Mouse (Mus musculus) spleen, adult 12 weeks (tissue): ENCODE data around the gene Slc6a9.

ENCODE experiments used
- DNase-seq: peaks from one replicate; pipeline ENCODE4 v3.0.0; 2022; ENCODE audit warnings: low spot score

The Slc6a9 gene

DNA sequence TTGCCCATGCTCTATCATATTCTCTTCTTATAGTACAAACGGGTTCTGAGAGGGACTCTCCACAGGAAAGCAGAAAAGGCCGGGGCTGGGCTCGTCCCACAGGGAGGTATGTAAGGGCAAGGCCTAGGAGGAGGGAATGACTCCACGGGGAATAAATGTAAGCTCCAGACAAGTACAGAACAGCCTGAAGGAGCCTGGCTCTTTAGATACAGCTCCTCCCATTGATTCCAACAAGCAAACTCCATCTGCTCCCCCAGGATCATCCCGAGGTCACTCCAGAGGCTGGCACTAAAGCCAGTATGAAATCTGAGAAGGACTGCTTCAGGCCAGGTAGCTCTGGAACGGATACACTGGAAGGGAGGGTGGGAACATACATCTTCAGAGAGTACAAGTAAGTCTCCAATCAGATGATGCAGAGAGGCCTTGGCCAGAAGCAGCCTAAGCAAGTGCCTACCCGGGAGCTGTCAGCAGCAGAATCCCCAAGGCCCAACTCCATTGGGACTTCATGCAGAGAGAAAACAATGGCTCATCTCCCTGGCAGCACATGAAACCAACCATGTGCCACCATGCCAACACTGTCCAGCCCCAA, 78.5 kb downstream of the Slc6a9 start:
- no peak for DNase-seq

DNA sequence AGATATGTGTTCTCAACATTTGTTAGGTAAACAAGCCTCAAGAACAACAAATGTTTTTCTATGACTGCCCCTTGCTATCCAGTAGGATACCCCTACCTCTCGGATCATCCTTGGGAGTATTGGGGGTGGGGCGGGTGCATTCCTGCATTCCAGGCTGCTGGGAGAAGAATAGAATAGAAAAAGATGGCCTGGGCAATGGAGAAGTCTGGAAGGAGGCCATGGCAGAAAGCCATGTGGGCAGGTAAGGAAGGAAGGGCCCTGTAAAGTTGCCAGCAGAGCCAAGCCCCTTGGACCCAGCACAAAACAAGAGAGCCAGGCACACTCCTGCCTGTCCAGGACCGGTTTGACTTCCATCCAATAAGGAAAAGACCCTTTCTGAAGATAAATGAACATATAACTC, 79.1 kb downstream of the Slc6a9 start:
- DNase-seq, result no peak

DNA sequence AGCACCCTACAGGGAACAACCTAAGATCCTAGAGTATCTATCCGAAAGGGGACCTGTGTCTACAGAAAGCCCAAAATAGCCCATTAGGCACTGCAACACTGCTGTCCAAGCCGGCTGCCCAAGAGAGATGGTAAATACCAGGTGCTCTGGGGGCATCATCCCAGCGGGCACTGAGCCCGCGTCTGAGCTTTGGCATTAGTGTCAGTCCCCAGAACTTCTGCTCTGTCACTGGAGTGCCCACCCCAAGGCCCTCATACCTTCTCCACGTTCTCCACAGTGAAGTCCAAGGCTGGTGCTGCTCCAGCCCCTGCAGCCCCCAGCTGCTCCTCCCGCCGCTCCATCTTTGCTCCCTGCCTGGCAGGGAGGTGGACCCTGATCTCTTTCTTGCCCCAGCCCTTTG, 79.7 kb downstream of the Slc6a9 start:
- no peak for DNase-seq

DNA sequence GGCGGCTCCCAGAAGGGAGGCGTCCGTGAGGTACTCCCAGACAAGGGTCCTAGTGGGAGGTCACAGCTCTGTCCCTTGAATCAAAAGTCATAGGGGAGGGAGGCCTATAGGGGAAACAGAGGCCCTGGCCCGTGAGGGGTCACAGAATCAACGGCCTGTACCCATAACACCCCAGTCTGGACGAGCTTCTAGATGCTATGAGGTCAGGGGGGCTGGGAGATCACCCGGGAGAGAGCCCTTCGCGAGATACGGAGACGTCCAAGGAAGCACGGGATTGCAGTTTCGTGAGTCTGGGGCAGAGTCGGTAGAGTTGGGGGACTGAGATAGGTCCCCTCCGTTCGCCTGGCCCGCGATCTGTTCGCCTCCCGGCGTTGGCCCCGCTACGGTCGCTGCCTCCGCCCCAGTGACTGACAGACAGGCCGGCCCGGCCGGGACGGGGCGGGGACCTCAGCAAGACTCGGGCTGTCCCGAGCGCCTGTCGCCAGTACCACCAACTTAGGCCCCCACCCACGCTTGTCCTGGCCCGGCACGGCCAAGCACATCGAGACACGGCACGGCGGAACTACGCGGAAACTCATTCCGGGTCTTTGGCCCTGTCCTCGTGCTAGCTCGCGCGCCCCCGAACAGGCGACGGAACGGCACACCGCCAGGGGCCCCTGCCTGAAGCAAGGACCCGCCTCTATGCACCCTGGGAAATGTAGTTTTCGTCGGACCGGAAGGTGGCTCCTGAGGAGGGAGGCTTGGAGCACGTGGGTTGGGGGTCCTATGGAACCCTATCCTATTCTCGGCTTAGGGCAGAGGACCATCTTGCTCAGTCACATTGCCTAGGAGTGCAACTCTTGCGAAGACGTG, 80.5 kb downstream of the Slc6a9 start, which contains the start of gene Ipo13:
TSS of gene Ipo13 (minus strand) at position 409 of the 852 bp plus-strand sequence.
- peak; percentile 97 for DNase-seq

DNA sequence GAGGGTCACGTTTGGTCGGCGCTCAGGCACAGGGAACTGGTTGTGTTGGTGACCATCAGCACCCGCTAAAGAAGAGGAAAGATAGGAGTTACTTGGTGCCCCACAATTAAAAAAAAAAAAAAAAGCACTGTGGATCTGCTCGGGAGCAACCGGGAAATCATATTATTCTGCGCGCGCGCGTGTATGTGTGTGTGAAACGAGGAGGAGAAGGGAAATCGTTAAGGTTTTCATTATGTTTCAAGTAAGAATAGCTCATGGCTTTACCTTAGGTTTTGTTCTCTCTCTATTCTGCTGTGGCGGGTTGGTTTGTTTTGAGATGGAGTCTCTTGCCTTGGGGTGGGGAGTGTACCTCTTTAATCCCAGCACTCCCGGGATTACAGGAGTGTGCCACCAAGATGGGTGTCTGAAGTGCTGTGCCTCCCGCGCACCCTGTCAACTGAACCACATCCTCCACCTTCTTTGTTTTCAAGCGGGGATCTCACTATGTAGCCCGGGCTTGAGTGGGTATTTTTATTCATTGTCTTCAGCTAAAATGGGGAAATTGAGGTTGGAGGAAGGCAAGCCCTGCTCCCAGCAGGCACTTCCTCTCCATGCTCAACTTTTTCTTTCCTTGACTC, 81.3 kb downstream of the Slc6a9 start:
- no peak for DNase-seq

DNA sequence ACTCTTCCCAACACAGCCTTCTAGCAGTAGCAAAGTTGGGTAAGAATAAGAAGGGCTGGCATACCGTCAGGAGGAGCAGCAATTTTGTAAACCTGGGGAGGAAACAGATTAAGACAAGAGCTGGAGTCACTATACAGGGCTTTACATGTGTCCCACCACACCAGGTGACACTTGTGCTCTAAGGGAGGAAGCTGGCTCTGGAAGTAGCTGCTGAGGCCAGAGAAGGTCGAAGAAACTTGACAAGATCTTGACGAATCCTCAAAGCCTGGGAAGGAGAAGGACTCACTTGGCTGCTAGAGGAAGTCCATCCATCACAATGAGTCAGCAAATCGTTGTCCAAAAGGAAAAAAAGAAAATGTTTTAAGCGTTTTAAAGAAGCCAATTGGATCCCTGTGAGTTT, 82.1 kb downstream of the Slc6a9 start:
- no peak for DNase-seq

DNA sequence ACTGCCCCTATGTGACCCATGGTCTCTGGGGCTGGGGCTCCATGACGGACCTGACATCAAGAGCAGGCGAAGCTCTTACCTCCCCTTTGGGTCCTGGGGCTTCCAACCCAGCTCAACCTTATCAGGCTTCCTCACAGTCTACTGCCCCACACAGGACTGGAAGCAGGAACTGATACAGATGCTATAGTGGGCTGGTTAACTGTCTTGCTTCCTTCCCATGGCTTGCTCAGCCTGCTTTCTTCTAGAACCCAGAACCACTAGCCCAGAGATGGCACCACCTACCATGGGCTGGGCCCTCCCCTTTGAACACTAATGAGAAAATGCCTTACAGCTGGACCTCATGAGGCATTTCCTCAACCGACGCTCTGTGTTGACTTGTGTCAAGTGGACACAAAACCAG, 83.1 kb downstream of the Slc6a9 start:
- DNase-seq, result no peak

DNA sequence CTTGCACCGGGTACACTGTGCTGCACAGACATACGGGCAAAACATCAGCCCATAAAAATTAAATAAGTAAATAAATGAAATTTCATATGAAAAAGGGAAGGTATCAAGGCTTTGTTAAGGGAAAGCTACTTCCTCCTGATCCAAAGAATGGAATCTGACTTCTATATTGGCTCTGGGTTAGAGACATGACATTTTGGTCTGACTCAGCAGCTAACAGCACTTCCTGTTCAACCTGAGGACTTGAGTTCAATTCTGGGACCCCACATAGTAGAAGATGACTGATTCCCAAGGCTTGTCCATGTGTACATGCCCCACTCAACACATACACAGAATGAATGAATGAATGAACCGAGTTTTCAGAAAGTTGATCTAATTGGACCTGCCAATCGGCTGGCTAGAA, 83.5 kb downstream of the Slc6a9 start:
- DNase-seq, result no peak

DNA sequence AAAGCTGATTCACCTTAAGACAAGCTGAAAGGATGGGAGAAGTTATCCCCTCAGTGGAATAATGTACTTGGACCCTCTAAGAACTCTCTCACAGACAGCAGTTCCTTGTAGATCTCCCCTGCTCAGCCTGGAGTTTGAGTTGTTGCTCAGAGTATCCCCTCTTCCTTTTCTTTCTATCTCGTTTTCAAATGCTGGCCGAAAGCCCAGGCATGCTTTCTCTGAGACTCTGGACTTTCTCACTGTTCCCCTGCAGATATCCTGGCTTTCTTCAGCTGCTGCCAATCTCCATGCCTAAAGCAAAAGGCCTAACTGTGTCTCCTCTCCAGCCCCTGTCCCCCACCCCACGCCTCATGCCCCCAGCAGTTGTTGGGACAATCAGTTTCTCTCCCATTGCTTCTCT, 84.0 kb downstream of the Slc6a9 start:
- DNase-seq, result no peak

DNA sequence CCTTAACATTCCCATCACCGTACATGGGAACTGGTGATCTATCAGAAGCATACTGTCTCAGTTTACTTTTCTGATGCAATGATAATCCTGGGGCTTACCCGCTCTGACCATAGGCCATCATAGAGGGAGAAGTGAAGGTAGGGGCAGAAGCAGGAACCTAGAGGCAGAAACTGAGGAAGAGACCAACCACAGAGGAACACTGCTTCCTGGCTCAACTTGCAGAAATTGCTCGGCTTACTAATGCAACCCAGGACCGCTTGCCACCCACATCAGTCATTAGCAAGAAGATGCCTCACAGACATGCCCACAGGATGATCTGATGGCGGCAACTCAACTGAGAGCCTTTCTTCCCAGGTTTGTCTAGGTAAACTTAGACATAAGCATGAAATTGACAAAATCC, 84.5 kb downstream of the Slc6a9 start:
- no peak for DNase-seq

DNA sequence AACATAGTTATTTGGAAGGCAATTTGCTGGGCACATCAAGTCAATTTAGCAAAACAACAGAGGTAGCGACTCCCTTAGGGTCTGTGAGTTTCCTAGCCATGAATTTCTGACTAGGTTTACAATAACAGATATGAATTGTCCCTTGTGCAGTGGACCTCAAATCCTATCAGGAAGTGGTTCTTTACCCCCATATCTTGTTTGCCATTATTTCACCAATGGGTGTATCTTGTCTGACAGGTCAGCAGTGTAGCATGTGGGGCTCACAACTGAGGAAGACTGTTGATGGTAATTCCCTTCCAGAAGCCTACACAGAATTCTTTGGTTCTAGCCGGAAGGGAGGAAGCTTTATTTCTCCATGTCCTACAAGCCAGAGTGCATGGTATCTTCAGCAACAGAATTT, 87.1 kb downstream of the Slc6a9 start:
- DNase-seq, result no peak

DNA sequence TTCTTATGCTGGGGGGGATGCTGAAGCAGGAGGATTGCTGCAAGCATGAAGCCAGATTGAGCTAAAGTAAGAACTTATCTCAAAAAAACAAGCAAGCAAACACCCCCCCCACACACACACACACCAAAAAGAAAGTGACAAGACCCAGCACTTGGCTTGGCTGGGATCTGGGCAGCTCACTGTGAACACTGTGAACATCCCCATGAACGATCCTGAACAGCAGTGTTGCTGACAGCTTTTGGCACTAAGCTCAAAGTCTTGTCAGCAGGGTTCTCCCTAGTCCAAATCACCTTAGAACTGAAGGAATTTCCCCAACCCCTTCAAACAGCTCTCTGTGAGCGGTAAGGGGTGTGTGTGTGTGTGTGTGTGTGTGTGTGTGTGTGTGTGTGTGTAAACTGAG, 89.1 kb downstream of the Slc6a9 start:
- no peak for DNase-seq
